Mouse (Mus musculus) embryonic facial prominence, embryonic 12.5 days (tissue): ENCODE results near the gene Rita1. TPM values are rescaled to one million over a fixed set of nuclear protein-coding genes. Genes with fewer than 3 reads are reported as not detected.
A peak's percentile ranks its signal among the peaks of the same experiment; 100 is the strongest.

Source experiments
- ATAC-seq: fragments of 200-750 bp; cut with Nextera tagmentation; 2 replicates; pipeline ENCODE4 v1.8.0; 2017; ENCODE audit not compliant: insufficient number of reproducible peaks, insufficient read depth, low FRiP score, low TSS enrichment
- H3K27ac ChIP-seq: fragments of 300-500 bp; sonication (generic); 2 replicates; pipeline ENCODE4 v1.5.1; 2016; ENCODE audit warnings: mild to moderate bottlenecking
- H3K27me3 ChIP-seq: fragments of 300-500 bp; sonication (generic); 2 replicates; pipeline ENCODE4 v1.6.1; 2016; ENCODE audit warnings: mild to moderate bottlenecking, moderate library complexity
- H3K36me3 ChIP-seq: fragments of 300-500 bp; sonication (generic); 2 replicates; pipeline ENCODE4 v1.6.1; 2016; ENCODE audit warnings: mild to moderate bottlenecking
- H3K4me1 ChIP-seq: fragments of 300-500 bp; sonication (generic); 2 replicates; pipeline ENCODE4 v1.6.1; 2016
- H3K4me2 ChIP-seq: fragments of 300-500 bp; sonication (generic); replicated peaks from 2 replicates; pipeline ENCODE4 v1.6.1; 2016; ENCODE audit warnings: mild to moderate bottlenecking, moderate library complexity
- H3K4me3 ChIP-seq: fragments of 300-500 bp; sonication (generic); 2 replicates; pipeline ENCODE4 v1.5.1; 2016; ENCODE audit warnings: mild to moderate bottlenecking
- H3K9ac ChIP-seq: fragments of 300-500 bp; sonication (generic); 2 replicates; pipeline ENCODE4 v1.6.1; 2016; ENCODE audit warnings: mild to moderate bottlenecking, moderate library complexity
- H3K9me3 ChIP-seq: fragments of 300-500 bp; sonication (generic); 2 replicates; pipeline ENCODE4 v1.6.1; 2016; ENCODE audit warnings: mild to moderate bottlenecking, moderate library complexity
- WGBS: fragments of 180-500 bp; shearing (Covaris S2); methylation state at CpG from one replicate; pipeline ENCODE4 v1.1.7; 2016; 5-methylcytosine and 5-hydroxymethylcytosine counted together
- polyA plus RNA-seq: library from polyadenylated mRNA; unstranded; fragments of >200 nt; fragmentation: Nextera tagmentation; extraction: Ambion mirVana; gene quantifications from 2 replicates; pipeline ENCODE4 v1.2.1, GENCODE M21; 2016

The Rita1 gene
- polyA plus RNA-seq, 1 experiment from 2014 or later, result 16.7 TPM

GRCm38 (mm10) chr5:120645851-120646250 lies 33.5 kb upstream of the Rita1 start:
- no peak overlapping the region for H3K4me2 ChIP-seq
- no peaks in the 10 kb centered on the region for H3K9me3 ChIP-seq
- no peaks in the 10 kb centered on the region for H3K36me3 ChIP-seq
- no peak for ATAC-seq
- no peak overlapping the region for H3K4me3 ChIP-seq
- WGBS, result 67% methylated on average over 6 of the region's 6 CpGs
- peaks cover 9% of the 10 kb centered on the region for H3K4me1 ChIP-seq
- H3K9ac ChIP-seq, result no peak overlapping the region
- peaks cover 47% of the 10 kb centered on the region for H3K27me3 ChIP-seq
- H3K27ac ChIP-seq, result no peak overlapping the region

GRCm38 (mm10) chr5:120644227-120644626 lies 31.8 kb upstream of the Rita1 start:
- no peak overlapping the region for H3K27ac ChIP-seq
- H3K27me3 ChIP-seq, result peaks cover 31% of the 10 kb centered on the region
- H3K4me2 ChIP-seq, result no peak overlapping the region
- H3K9ac ChIP-seq, result no peak overlapping the region
- no peak for ATAC-seq
- no peaks in the 10 kb centered on the region for H3K36me3 ChIP-seq
- 84% methylated on average over 3 of the region's 3 CpGs for WGBS
- H3K4me1 ChIP-seq, result peaks cover 9% of the 10 kb centered on the region
- H3K4me3 ChIP-seq, result no peak overlapping the region
- no peaks in the 10 kb centered on the region for H3K9me3 ChIP-seq

GRCm38 (mm10) chr5:120643365-120644085 lies 31.1 kb upstream of the Rita1 start:
- H3K27ac ChIP-seq, result no peak overlapping the region
- no peaks in the 10 kb centered on the region for H3K36me3 ChIP-seq
- H3K4me1 ChIP-seq, result peaks cover 3% of the 10 kb centered on the region
- no peak for ATAC-seq
- no peaks in the 10 kb centered on the region for H3K9me3 ChIP-seq
- H3K4me2 ChIP-seq, result no peak overlapping the region
- H3K4me3 ChIP-seq, result no peak overlapping the region
- peaks cover 24% of the 10 kb centered on the region for H3K27me3 ChIP-seq
- 74% methylated on average over 14 of the region's 14 CpGs for WGBS
- no peak overlapping the region for H3K9ac ChIP-seq

GRCm38 (mm10) chr5:120640094-120640493 lies 27.7 kb upstream of the Rita1 start:
- WGBS, result 92% methylated on average over 7 of the region's 7 CpGs
- H3K4me2 ChIP-seq, result no peak overlapping the region
- H3K27ac ChIP-seq, result no peak overlapping the region
- no peaks in the 10 kb centered on the region for H3K27me3 ChIP-seq
- no peaks in the 10 kb centered on the region for H3K36me3 ChIP-seq
- no peak overlapping the region for H3K4me3 ChIP-seq
- ATAC-seq, result no peak
- no peaks in the 10 kb centered on the region for H3K9me3 ChIP-seq
- no peaks in the 10 kb centered on the region for H3K4me1 ChIP-seq
- H3K9ac ChIP-seq, result no peak overlapping the region

GRCm38 (mm10) chr5:120635633-120636032 lies 23.2 kb upstream of the Rita1 start:
- H3K27ac ChIP-seq, result no peak overlapping the region
- no peak overlapping the region for H3K9ac ChIP-seq
- peaks cover 5% of the 10 kb centered on the region; the same call in 1 of the 2 replicates for H3K27me3 ChIP-seq
- ATAC-seq, result no peak
- H3K4me1 ChIP-seq, result no peaks in the 10 kb centered on the region; the same call in 1 of the 2 replicates
- no peak overlapping the region for H3K4me3 ChIP-seq
- 88% methylated on average over 5 of the region's 5 CpGs for WGBS
- no peak overlapping the region for H3K4me2 ChIP-seq
- no peaks in the 10 kb centered on the region for H3K9me3 ChIP-seq
- H3K36me3 ChIP-seq, result no peaks in the 10 kb centered on the region

GRCm38 (mm10) chr5:120634860-120635259 lies 22.5 kb upstream of the Rita1 start:
- no peak for ATAC-seq
- WGBS, result 37% methylated on average over 5 of the region's 5 CpGs
- no peak overlapping the region for H3K4me2 ChIP-seq
- no peak overlapping the region for H3K4me3 ChIP-seq
- no peaks in the 10 kb centered on the region for H3K36me3 ChIP-seq
- H3K9me3 ChIP-seq, result no peaks in the 10 kb centered on the region
- H3K4me1 ChIP-seq, result no peaks in the 10 kb centered on the region; the same call in 1 of the 2 replicates
- no peak overlapping the region for H3K9ac ChIP-seq
- no peak overlapping the region for H3K27ac ChIP-seq
- H3K27me3 ChIP-seq, result peaks cover 10% of the 10 kb centered on the region

GRCm38 (mm10) chr5:120634131-120634530 lies 21.7 kb upstream of the Rita1 start, which contains the start of gene Cfap73:
Gene Cfap73, minus strand, starts transcription at chr5:120634235.
- no peak for ATAC-seq
- Histone ChIP-seq H3K27me3 (peaks cover 10% of the 10 kb centered on the region), H3K9me3 (no peaks in the 10 kb centered on the region)

GRCm38 (mm10) chr5:120631892-120632291 lies 19.5 kb upstream of the Rita1 start:
- 88% methylated on average over 5 of the region's 5 CpGs for WGBS
- Histone ChIP-seq H3K4me3 (no peak overlapping the region), H3K27me3 (peaks cover 10% of the 10 kb centered on the region)

More at GRCm38 (mm10) chr5:120634131-120634530, 21.7 kb upstream of the Rita1 start, which contains the start of gene Cfap73:
- no peak within 1 kb of the TSS for H3K4me3 ChIP-seq
- H3K9ac ChIP-seq, result no peak within 1 kb of the TSS
- no peaks in the 10 kb centered on the region; the same call in 1 of the 2 replicates for H3K4me1 ChIP-seq
- H3K27ac ChIP-seq, result no peak within 1 kb of the TSS
- no peak within 1 kb of the TSS for H3K4me2 ChIP-seq
- 56% methylated on average over 9 of the region's 9 CpGs for WGBS
- no peaks in the 10 kb centered on the region for H3K36me3 ChIP-seq

GRCm38 (mm10) chr5:120631128-120631527 lies 18.7 kb upstream of the Rita1 start:
- no peak for ATAC-seq
- H3K9me3 ChIP-seq, result no peaks in the 10 kb centered on the region
- peak overlapping the region; percentile 39 for H3K4me2 ChIP-seq
- no peaks in the 10 kb centered on the region; the same call in 1 of the 2 replicates for H3K4me1 ChIP-seq
- H3K27me3 ChIP-seq, result peaks cover 10% of the 10 kb centered on the region
- H3K4me3 ChIP-seq, result 0 out of 2 replicates have a peak overlapping the region, but pooled peaks have one; percentile 13
- peaks cover 20% of the 10 kb centered on the region for H3K36me3 ChIP-seq
- no peak overlapping the region for H3K9ac ChIP-seq
- 9% methylated on average over 29 of the region's 29 CpGs for WGBS
- no peak overlapping the region for H3K27ac ChIP-seq

More at GRCm38 (mm10) chr5:120631892-120632291, 19.5 kb upstream of the Rita1 start:
- Histone ChIP-seq H3K36me3 (peaks cover 12% of the 10 kb centered on the region), H3K9me3 (no peaks in the 10 kb centered on the region), H3K4me1 (no peaks in the 10 kb centered on the region; the same call in 1 of the 2 replicates), H3K4me2 (no peak overlapping the region), H3K27ac (no peak overlapping the region), H3K9ac (no peak overlapping the region)
- no peak for ATAC-seq

- H3K27me3 ChIP-seq, result peaks cover 10% of the 10 kb centered on the region
- no peak overlapping the region for H3K9ac ChIP-seq
- H3K27ac ChIP-seq, result no peak overlapping the region
- no peak overlapping the region for H3K4me2 ChIP-seq
- ATAC-seq, result no peak
- H3K36me3 ChIP-seq, result peaks cover 45% of the 10 kb centered on the region
- H3K9me3 ChIP-seq, result no peaks in the 10 kb centered on the region
- no peak overlapping the region for H3K4me3 ChIP-seq
- WGBS, result 69% methylated on average over 7 of the region's 7 CpGs
- no peaks in the 10 kb centered on the region; the same call in 1 of the 2 replicates for H3K4me1 ChIP-seq
Observed at GRCm38 (mm10) chr5:120628624-120629023, 16.2 kb upstream of the Rita1 start.

- Histone ChIP-seq H3K36me3 (peaks cover 53% of the 10 kb centered on the region), H3K27me3 (peaks cover 10% of the 10 kb centered on the region), H3K4me2 (no peak overlapping the region), H3K4me3 (no peak overlapping the region), H3K27ac (no peak overlapping the region), H3K9me3 (no peaks in the 10 kb centered on the region), H3K4me1 (no peaks in the 10 kb centered on the region; the same call in 1 of the 2 replicates), H3K9ac (no peak overlapping the region)
- ATAC-seq, result no peak
- 83% methylated on average over 15 of the region's 15 CpGs for WGBS
Observed at GRCm38 (mm10) chr5:120627515-120628300, 15.3 kb upstream of the Rita1 start.
